14 mouse cellular contexts compared by ENCODE assay signal in genomic region chr7:3915387-3915786, GRCm38 (mm10). TPM values are rescaled to one million over a fixed set of nuclear protein-coding genes. Genes with fewer than 3 reads are reported as not detected.
DNase-seq lines count a peak whose midpoint lies in the region; TF ChIP-seq lines count a peak whose summit lies in the region.
"Not testable (repeated sequence)": the region's sequence is repeated elsewhere in the genome, so short reads cannot be mapped to it uniquely, and the experiment has no call there.
"Had no signal": no experiment of that assay in that cellular context is flagged by ENCODE, and none has a peak within 500 bp of the region (broad histone marks: within the 10 kb centered on the region; RNA-seq: fewer than 3 reads in every experiment).

Gene Lilra6 (minus strand): TSS chr7:3915503.

- peak; percentile 54 to 56 for DNase-seq in B cell, adult 2 months
- DNase-seq in heart, adult 11 months = peak; percentile 92
- DNase-seq in lung, postnatal 36 days = peak; percentile 57
- DNase-seq in monocyte, adult 2 months (ENCODE audit: low read depth in 1 of 2, low spot score in 2 of 2) = peak; percentile 42 to 43
- DNase-seq in spleen, adult 2 months (ENCODE audit: low read depth in 1 of 2, low spot score in 2 of 2) = peak in 1 of 2 experiments; percentile 41

- 8% methylated on average over 2 of the region's 2 CpGs for WGBS in bone marrow, adult 2 months
- WGBS in spleen, adult 2 months = 10% methylated on average over 2 of the region's 2 CpGs

- not testable (repeated sequence) for TF ChIP-seq POLR2A in bone marrow, adult 2 months (IDR thresholded peaks at IDR 0.05; ENCODE audit: borderline replicate concordance, control insufficient read depth, low read depth, low read length); spleen, adult 2 months (IDR thresholded peaks at IDR 0.05; ENCODE audit: low read depth, low read length)

- not testable (repeated sequence) for H3K4me1 ChIP-seq in bone marrow, adult 2 months (ENCODE audit: control insufficient read depth, insufficient read depth, low read length); spleen, adult 2 months (ENCODE audit: control insufficient read depth, insufficient read depth, insufficient read length)

- peak within 1 kb of the TSS; percentile 49 for H3K4me3 ChIP-seq in bone marrow, adult 2 months (replicated peaks; ENCODE audit: control insufficient read depth, low read depth, low read length)
- not testable (repeated sequence) for H3K4me3 ChIP-seq in spleen, adult 2 months (ENCODE audit: extremely low read depth, insufficient read depth, insufficient read length)

- TF ChIP-seq CTCF in bone marrow, adult 2 months (IDR thresholded peaks at IDR 0.05; ENCODE audit: control insufficient read depth, insufficient read depth, low read length); spleen, adult 2 months (IDR thresholded peaks at IDR 0.05; ENCODE audit: extremely low read depth, insufficient read depth, insufficient read length, insufficient replicate concordance): not testable (repeated sequence)

- peak within 1 kb of the TSS; percentile 54 for H3K27ac ChIP-seq in bone marrow, adult 2 months (ENCODE audit: control insufficient read depth, insufficient read depth, low read depth, low read length, poor library complexity)
- H3K27ac ChIP-seq in spleen, adult 2 months (ENCODE audit: insufficient read depth, low read length) = peak within 1 kb of the TSS; percentile 29; the same call in 1 of the 2 replicates

- H3K36me3 ChIP-seq in spleen, adult 2 months (ENCODE audit: control insufficient read depth, insufficient read depth, low read length) = not testable (repeated sequence)

- H3K27me3 ChIP-seq in spleen, adult 2 months (ENCODE audit: control insufficient read depth, insufficient read depth, low read length) = not testable (repeated sequence)

RNA-seq across cellular contexts. Expression of gene Lilra6, which starts in this region (rescaled TPM):
- polyA plus RNA-seq in bone marrow, adult 2 months (2011; ENCODE audit: insufficient read depth, insufficient read length, low replicate concordance, missing spikeins) = 5.3 and 20.8 TPM in 2 replicates
- polyA plus RNA-seq in spleen, adult 2 months (2012; rRNA removed) = 7.3 and 9.0 TPM in 2 replicates
- polyA plus RNA-seq: C2C12; cortical plate, adult 2 months; embryonic facial prominence, embryonic 12.5 days; forebrain, embryonic 11.5 days; forebrain, embryonic 15.5 days; heart, embryonic 12.5 days; hindbrain, embryonic 10.5 days; hindbrain, embryonic 14.5 days had no signal
